Mouse (Mus musculus): ENCODE data around the gene Kbtbd6. TPM values are rescaled to one million over a fixed set of nuclear protein-coding genes. Genes with fewer than 3 reads are reported as not detected.
"Not testable (repeated sequence)": the region's sequence is repeated elsewhere in the genome, so short reads cannot be mapped to it uniquely, and the experiment has no call there.

Gene Kbtbd6
- polyA plus RNA-seq, 1 experiment from 2014 or later = 0.98 TPM

DNA sequence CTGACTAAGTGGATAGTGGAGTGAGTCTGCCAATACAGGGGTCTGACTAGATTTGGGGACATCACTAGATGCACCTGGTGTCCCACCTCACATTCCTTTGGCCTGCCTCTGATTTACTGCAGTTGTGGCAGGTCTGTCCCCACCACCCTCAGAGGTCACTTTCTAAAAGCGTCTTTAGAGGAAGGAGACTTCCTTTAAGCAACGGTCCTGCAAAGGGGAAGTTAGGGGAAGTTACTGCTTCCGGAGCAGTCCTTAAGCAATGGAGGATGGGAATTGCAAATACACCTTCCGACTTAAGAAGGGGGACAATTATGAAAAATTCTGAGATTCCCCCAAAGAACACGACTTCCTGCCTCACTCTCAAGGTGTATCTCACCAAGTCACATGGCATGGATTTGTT lies 10.2 kb upstream of the Kbtbd6 start:
- WGBS = 71% methylated on average over 5 of the region's 5 CpGs
- ATAC-seq (ENCODE audit: low FRiP score, low TSS enrichment) = no peak

DNA sequence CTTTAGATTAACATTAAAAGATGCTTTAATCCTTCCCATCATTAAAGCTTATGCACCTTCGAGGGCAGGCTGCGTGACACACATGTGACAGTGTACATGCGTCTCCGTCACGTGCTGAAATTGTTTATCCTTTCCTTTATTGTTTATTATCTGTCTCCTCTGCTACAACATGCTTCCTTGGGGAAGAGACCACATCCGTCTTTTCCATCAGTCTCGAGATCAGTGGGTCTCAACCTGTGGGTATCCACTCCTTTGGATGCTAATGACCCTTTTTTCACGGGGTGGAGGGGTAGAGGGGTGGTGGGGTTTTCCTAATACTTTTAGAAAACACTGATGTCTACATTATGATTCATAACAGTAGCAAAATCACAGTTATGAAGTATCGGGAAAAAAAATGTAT lies 7.0 kb upstream of the Kbtbd6 start:
- DNase-seq (ENCODE audit: low spot score) (no peak), ATAC-seq (ENCODE audit: low FRiP score, low TSS enrichment) (no peak)
- H3K4me2 ChIP-seq (replicated peaks; ENCODE audit: low read depth) = no peak overlapping the region
- H3K4me3 ChIP-seq (ENCODE audit: low read depth, low read length) = no peak overlapping the region
- 82% methylated on average over 9 of the region's 9 CpGs for WGBS
- no peaks in the 10 kb centered on the region for H3K27me3 ChIP-seq (ENCODE audit: control insufficient read depth, insufficient read depth, low read length)
- no peak for TF ChIP-seq EP300 (optimal IDR thresholded peaks at IDR 0.05)
- TF ChIP-seq CTCF (IDR thresholded peaks at IDR 0.05; ENCODE audit: low read depth) = no peak
- no peaks in the 10 kb centered on the region for H3K9me3 ChIP-seq (ENCODE audit: control insufficient read depth, low read length)
- no peaks in the 10 kb centered on the region for H3K36me3 ChIP-seq (ENCODE audit: control insufficient read depth, insufficient read depth, low read length)
- H3K9ac ChIP-seq (ENCODE audit: low read length) = no peak overlapping the region
- H3K4me1 ChIP-seq (replicated peaks; ENCODE audit: control insufficient read depth, insufficient read depth) = no peaks in the 10 kb centered on the region
- H3K27ac ChIP-seq (replicated peaks) = no peak overlapping the region

More for the DNA sequence above, 10.2 kb upstream of the Kbtbd6 start:
- no peak overlapping the region for H3K9ac ChIP-seq (ENCODE audit: low read length)
- H3K4me1 ChIP-seq (replicated peaks; ENCODE audit: control insufficient read depth, insufficient read depth) = no peaks in the 10 kb centered on the region
- H3K27ac ChIP-seq (replicated peaks) = no peak overlapping the region
- DNase-seq (ENCODE audit: low spot score) = no peak
- H3K27me3 ChIP-seq (ENCODE audit: control insufficient read depth, insufficient read depth, low read length) = no peaks in the 10 kb centered on the region
- H3K4me3 ChIP-seq (ENCODE audit: low read depth, low read length) = no peak overlapping the region
- H3K4me2 ChIP-seq (replicated peaks; ENCODE audit: low read depth) = no peak overlapping the region
- no peaks in the 10 kb centered on the region for H3K36me3 ChIP-seq (ENCODE audit: control insufficient read depth, insufficient read depth, low read length)
- TF ChIP-seq CTCF (IDR thresholded peaks at IDR 0.05; ENCODE audit: low read depth) = no peak
- TF ChIP-seq EP300 (optimal IDR thresholded peaks at IDR 0.05) = no peak
- no peaks in the 10 kb centered on the region for H3K9me3 ChIP-seq (ENCODE audit: control insufficient read depth, low read length)

DNA sequence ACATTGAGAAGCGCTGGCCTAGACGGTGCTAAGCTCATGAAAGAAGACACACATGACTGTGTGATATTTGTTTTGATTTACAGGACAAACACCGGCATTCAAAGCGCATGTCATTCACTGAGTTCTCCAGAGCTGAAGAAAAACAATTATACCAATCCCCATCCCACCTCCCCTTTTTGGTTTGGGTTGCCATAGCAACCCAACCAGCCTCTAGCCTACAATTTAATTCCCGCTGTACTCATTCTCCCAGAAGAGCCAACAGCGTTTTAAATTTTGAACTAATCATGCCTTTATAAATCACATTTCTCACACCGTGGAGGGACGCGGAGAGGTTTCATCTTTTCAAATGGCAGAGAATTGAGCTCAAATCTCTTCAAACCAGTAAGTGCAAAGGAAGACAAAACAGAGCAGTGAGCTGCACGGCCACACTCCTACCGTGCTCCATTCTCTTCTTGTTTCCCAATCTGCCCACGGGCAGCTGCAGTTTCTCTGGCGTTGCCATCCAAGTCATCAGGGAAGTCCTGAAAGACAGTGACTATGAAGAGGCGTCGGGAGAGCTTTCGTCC lies 6.5 kb upstream of the Kbtbd6 start:
- ATAC-seq (ENCODE audit: low FRiP score, low TSS enrichment) (no peak), DNase-seq (ENCODE audit: low spot score) (no peak)
- Histone ChIP-seq H3K36me3 (ENCODE audit: control insufficient read depth, insufficient read depth, low read length) (no peaks in the 10 kb centered on the region), H3K9ac (ENCODE audit: low read length) (no peak overlapping the region), H3K27me3 (ENCODE audit: control insufficient read depth, insufficient read depth, low read length) (no peaks in the 10 kb centered on the region), H3K4me3 (ENCODE audit: low read depth, low read length) (no peak overlapping the region), H3K27ac (replicated peaks) (no peak overlapping the region), H3K9me3 (ENCODE audit: control insufficient read depth, low read length) (no peaks in the 10 kb centered on the region), H3K4me2 (replicated peaks; ENCODE audit: low read depth) (no peak overlapping the region), H3K4me1 (replicated peaks; ENCODE audit: control insufficient read depth, insufficient read depth) (no peaks in the 10 kb centered on the region)
- WGBS = 73% methylated on average over 16 of the region's 16 CpGs
- no peak for TF ChIP-seq CTCF (IDR thresholded peaks at IDR 0.05; ENCODE audit: low read depth)
- no peak for TF ChIP-seq EP300 (optimal IDR thresholded peaks at IDR 0.05)

- H3K4me2 ChIP-seq (replicated peaks; ENCODE audit: low read depth); ATAC-seq (ENCODE audit: low FRiP score, low TSS enrichment); H3K9me3 ChIP-seq (ENCODE audit: control insufficient read depth, low read length); H3K9ac ChIP-seq (ENCODE audit: low read length); DNase-seq (ENCODE audit: low spot score); H3K4me3 ChIP-seq (ENCODE audit: low read depth, low read length); H3K27me3 ChIP-seq (ENCODE audit: control insufficient read depth, insufficient read depth, low read length); H3K27ac ChIP-seq (replicated peaks); H3K4me1 ChIP-seq (replicated peaks; ENCODE audit: control insufficient read depth, insufficient read depth); H3K36me3 ChIP-seq (ENCODE audit: control insufficient read depth, insufficient read depth, low read length): not testable (repeated sequence)
- WGBS = 98% methylated on average over 5 of the region's 10 CpGs
These were observed 928 bp downstream of the Kbtbd6 start for GRCm38 (mm10) chr14:79452591-79452934.

- peaks cover 17% of the 10 kb centered on the region; the same call in 1 of the 2 replicates for H3K36me3 ChIP-seq (ENCODE audit: control insufficient read depth, insufficient read depth, low read length)
- no peak overlapping the region for H3K9ac ChIP-seq (ENCODE audit: low read length)
- no peak overlapping the region for H3K4me2 ChIP-seq (replicated peaks; ENCODE audit: low read depth)
- no peaks in the 10 kb centered on the region for H3K9me3 ChIP-seq (ENCODE audit: control insufficient read depth, low read length)
- H3K27ac ChIP-seq (replicated peaks) = no peak overlapping the region
- H3K27me3 ChIP-seq (ENCODE audit: control insufficient read depth, insufficient read depth, low read length) = no peaks in the 10 kb centered on the region
- DNase-seq (ENCODE audit: low spot score) = no peak
- H3K4me3 ChIP-seq (ENCODE audit: low read depth, low read length) = no peak overlapping the region
- 94% methylated on average over 1 of the region's 1 CpGs for WGBS
- no peaks in the 10 kb centered on the region for H3K4me1 ChIP-seq (replicated peaks; ENCODE audit: control insufficient read depth, insufficient read depth)
- no peak for TF ChIP-seq EP300 (optimal IDR thresholded peaks at IDR 0.05)
- TF ChIP-seq CTCF (IDR thresholded peaks at IDR 0.05; ENCODE audit: low read depth) = no peak
- no peak for ATAC-seq (ENCODE audit: low FRiP score, low TSS enrichment)
These were observed 8.8 kb downstream of the Kbtbd6 start for GRCm38 (mm10) chr14:79460401-79460800.

DNA sequence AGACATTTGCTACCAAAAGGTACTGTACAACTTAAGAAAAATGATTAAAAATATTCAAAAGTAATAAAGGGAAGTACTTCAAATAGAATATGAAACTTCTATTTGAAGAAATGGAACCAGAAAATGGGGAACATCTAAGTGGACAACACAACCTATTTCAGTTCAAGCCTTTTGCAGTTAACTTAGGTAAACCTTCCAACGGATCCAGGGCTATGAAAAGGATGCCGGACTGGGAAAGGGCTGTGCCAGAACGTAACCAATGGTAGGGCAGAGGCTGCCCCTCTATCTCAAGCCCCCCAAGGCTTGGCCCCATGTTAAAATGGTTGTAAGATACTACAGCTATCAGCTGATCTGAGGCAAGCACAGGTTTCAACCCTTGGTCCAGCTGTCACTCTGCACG lies 9.4 kb downstream of the Kbtbd6 start:
- no peaks in the 10 kb centered on the region for H3K27me3 ChIP-seq (ENCODE audit: control insufficient read depth, insufficient read depth, low read length)
- ATAC-seq (ENCODE audit: low FRiP score, low TSS enrichment) = no peak

More for the DNA sequence above, 9.4 kb downstream of the Kbtbd6 start:
- Histone ChIP-seq H3K27ac (replicated peaks) (no peak overlapping the region), H3K9me3 (ENCODE audit: control insufficient read depth, low read length) (no peaks in the 10 kb centered on the region), H3K36me3 (ENCODE audit: control insufficient read depth, insufficient read depth, low read length) (peaks cover 17% of the 10 kb centered on the region; the same call in 1 of the 2 replicates), H3K4me3 (ENCODE audit: low read depth, low read length) (no peak overlapping the region), H3K9ac (ENCODE audit: low read length) (no peak overlapping the region), H3K4me2 (replicated peaks; ENCODE audit: low read depth) (no peak overlapping the region), H3K4me1 (replicated peaks; ENCODE audit: control insufficient read depth, insufficient read depth) (no peaks in the 10 kb centered on the region)
- no peak for TF ChIP-seq EP300 (optimal IDR thresholded peaks at IDR 0.05)
- no peak for TF ChIP-seq CTCF (IDR thresholded peaks at IDR 0.05; ENCODE audit: low read depth)
- DNase-seq (ENCODE audit: low spot score) = no peak
- 90% methylated on average over 4 of the region's 4 CpGs for WGBS
